Mouse (Mus musculus) lung, adult 2 months (tissue): Measurements from ENCODE around the gene Ybx2. TPM values are rescaled to one million over a fixed set of nuclear protein-coding genes. Genes with fewer than 3 reads are reported as not detected.
A peak's percentile ranks its signal among the peaks of the same experiment; 100 is the strongest.

Source experiments
- DNase-seq: peaks from one replicate; pipeline ENCODE4 v3.0.0; 2022
- H3K4me1 ChIP-seq: fragments of 200-500 bp; 2 replicates; pipeline ENCODE4 v1.6.1; 2011; ENCODE audit warnings: low read length; ENCODE audit not compliant: control insufficient read depth, insufficient read depth
- H3K4me3 ChIP-seq: fragments of 200-500 bp; replicated peaks from 2 replicates; pipeline ENCODE3; 2011; ENCODE audit warnings: low read depth, mild to moderate bottlenecking, control low read depth, low read length; ENCODE audit errors: extremely low read depth
- CTCF ChIP-seq: fragments of 200-500 bp; IDR thresholded peaks from 2 replicates; pipeline ENCODE4 v1.5.1; 2011; ENCODE audit warnings: mild to moderate bottlenecking, low read length, control low read depth; ENCODE audit not compliant: insufficient read depth
- POLR2A ChIP-seq: fragments of 200-500 bp; IDR thresholded peaks from 2 replicates; pipeline ENCODE4 v1.6.1; 2011; ENCODE audit warnings: low read depth, mild to moderate bottlenecking, control low read depth, low read length, borderline replicate concordance; ENCODE audit errors: extremely low read depth
- WGBS: fragments of 180-500 bp; shearing (Covaris S2); methylation state at CpG from one replicate; pipeline ENCODE4 v1.1.7; 2018; 5-methylcytosine and 5-hydroxymethylcytosine counted together
- polyA plus RNA-seq: library from polyadenylated mRNA; depleted of rRNA; stranded (reverse); fragments of >200 nt; gene quantifications from 2 replicates; pipeline ENCODE4 v1.2.3, GENCODE M21; 2012; rRNA removed

Gene Ybx2
- polyA plus RNA-seq, 1 experiment, result 4.6 TPM

- WGBS, result 37% methylated on average over 8 of the region's 8 CpGs
- H3K4me1 ChIP-seq, result peaks cover 8% of the 10 kb centered on the region; the same call in 1 of the 2 replicates
- no peak for DNase-seq
- TF ChIP-seq CTCF (no peak), POLR2A (no peak)
- H3K4me3 ChIP-seq, result peak within 1 kb of the TSS; percentile 94
Measured at GRCm38 (mm10) chr11:69982225-69982624, 46.6 kb downstream of the Ybx2 start, which contains the start of gene Elp5. Gene Elp5 (minus strand): TSS chr11:69982517.

- Histone ChIP-seq H3K4me3 (no peak overlapping the region), H3K4me1 (peaks cover 8% of the 10 kb centered on the region; the same call in 1 of the 2 replicates)
- 21% methylated on average over 5 of the region's 5 CpGs for WGBS
- DNase-seq, result no peak
- TF ChIP-seq POLR2A, result no peak
- no peak for TF ChIP-seq CTCF
Measured at GRCm38 (mm10) chr11:69982877-69983276, 47.3 kb downstream of the Ybx2 start.

- 67% methylated on average over 4 of the region's 4 CpGs for WGBS
- peaks cover 8% of the 10 kb centered on the region; the same call in 1 of the 2 replicates for H3K4me1 ChIP-seq
- DNase-seq, result no peak
- no peak for TF ChIP-seq CTCF
- TF ChIP-seq POLR2A, result no peak
- no peak overlapping the region for H3K4me3 ChIP-seq
Measured at GRCm38 (mm10) chr11:69983377-69983776, 47.8 kb downstream of the Ybx2 start.

- no peak overlapping the region for H3K4me3 ChIP-seq
- WGBS, result 83% methylated on average over 8 of the region's 8 CpGs
- H3K4me1 ChIP-seq, result peaks cover 8% of the 10 kb centered on the region; the same call in 1 of the 2 replicates
- DNase-seq, result no peak
- no peak for TF ChIP-seq CTCF
- TF ChIP-seq POLR2A, result no peak
Measured at GRCm38 (mm10) chr11:69984431-69984830, 48.8 kb downstream of the Ybx2 start.

- 82% methylated on average over 8 of the region's 8 CpGs for WGBS
- no peak overlapping the region for H3K4me3 ChIP-seq
Measured at GRCm38 (mm10) chr11:69989949-69990348, 54.4 kb downstream of the Ybx2 start.

More at GRCm38 (mm10) chr11:69989949-69990348, 54.4 kb downstream of the Ybx2 start:
- peaks cover 4% of the 10 kb centered on the region for H3K4me1 ChIP-seq
- DNase-seq, result no peak
- TF ChIP-seq POLR2A (no peak), CTCF (no peak)

Other genes with a start within 250 kb of the Ybx2 start
- gene Tnfsf12, start 239.9 kb upstream of the Ybx2 start, polyA plus RNA-seq, result 84.2 and 98.8 TPM in 2 replicates
- gene Tnfsfm13, start 239.7 kb upstream of the Ybx2 start, polyA plus RNA-seq, result 12.7 and 20.0 TPM in 2 replicates
- 32.0 and 51.1 TPM in 2 replicates for gene Polr2a, start 177.2 kb upstream of the Ybx2 start, polyA plus RNA-seq
- 1.4 and 2.3 TPM in 2 replicates for gene Slc35g3, start 173.8 kb upstream of the Ybx2 start, polyA plus RNA-seq
- gene Zbtb4, start 169.9 kb upstream of the Ybx2 start, polyA plus RNA-seq, result 104 and 106 TPM in 2 replicates
- gene Chrnb1, start 139.9 kb upstream of the Ybx2 start, polyA plus RNA-seq, result 31.5 and 38.0 TPM in 2 replicates
- 6.9 and 8.0 TPM in 2 replicates for gene Fgf11, start 133.9 kb upstream of the Ybx2 start, polyA plus RNA-seq
- 9.4 and 9.5 TPM in 2 replicates for gene Tmem102, start 130.2 kb upstream of the Ybx2 start, polyA plus RNA-seq
- not detected in 2 replicates for gene Gm39566, start 120.5 kb upstream of the Ybx2 start, polyA plus RNA-seq
- not detected in 2 replicates for gene Spem2, start 117.3 kb upstream of the Ybx2 start, polyA plus RNA-seq
- gene Spem1, start 113.6 kb upstream of the Ybx2 start, polyA plus RNA-seq, result 0.15 and 0.41 TPM in 2 replicates
- 32.3 and 42.0 TPM in 2 replicates for gene Nlgn2, start 98.0 kb upstream of the Ybx2 start, polyA plus RNA-seq
- gene Tmem256, start 97.3 kb upstream of the Ybx2 start, polyA plus RNA-seq, result 151 and 173 TPM in 2 replicates
- 192 and 225 TPM in 2 replicates for gene Plscr3, start 89.4 kb upstream of the Ybx2 start, polyA plus RNA-seq
- 14.4 and 17.4 TPM in 2 replicates for gene Tnk1, start 77.1 kb upstream of the Ybx2 start, polyA plus RNA-seq
- not detected in 2 replicates for gene Tmem95, start 57.8 kb upstream of the Ybx2 start, polyA plus RNA-seq
- gene Kctd11, start 54.4 kb upstream of the Ybx2 start, polyA plus RNA-seq, result 12.6 and 19.1 TPM in 2 replicates
- 11.2 and 14.3 TPM in 2 replicates for gene Acap1, start 40.3 kb upstream of the Ybx2 start, polyA plus RNA-seq
- 0.65 and 1.4 TPM in 2 replicates for gene 2810408A11Rik, start 34.8 kb upstream of the Ybx2 start, polyA plus RNA-seq
- 47.7 and 58.1 TPM in 2 replicates for gene Neurl4, start 34.7 kb upstream of the Ybx2 start, polyA plus RNA-seq
- gene Gps2, start 21.9 kb upstream of the Ybx2 start, polyA plus RNA-seq, result 104 and 112 TPM in 2 replicates
- 216 and 372 TPM in 2 replicates for gene Eif5a, start 13.8 kb upstream of the Ybx2 start, polyA plus RNA-seq
- gene Slc2a4, start 12.4 kb downstream of the Ybx2 start, polyA plus RNA-seq, result 22.3 and 40.4 TPM in 2 replicates
- gene Cldn7, start 29.0 kb downstream of the Ybx2 start, polyA plus RNA-seq, result 60.5 and 63.7 TPM in 2 replicates
- gene Ctdnep1, start 45.4 kb downstream of the Ybx2 start, polyA plus RNA-seq, result 88.3 and 102 TPM in 2 replicates
- 38.5 and 53.8 TPM in 2 replicates for gene Elp5, start 46.7 kb downstream of the Ybx2 start, polyA plus RNA-seq
- gene Gabarap, start 55.3 kb downstream of the Ybx2 start, polyA plus RNA-seq, result 333 and 615 TPM in 2 replicates
- gene Phf23, start 60.0 kb downstream of the Ybx2 start, polyA plus RNA-seq, result 15.0 and 22.9 TPM in 2 replicates
- gene Dvl2, start 64.8 kb downstream of the Ybx2 start, polyA plus RNA-seq, result 16.7 and 20.8 TPM in 2 replicates
- gene Acadvl, start 79.6 kb downstream of the Ybx2 start, polyA plus RNA-seq, result 63.1 and 88.6 TPM in 2 replicates
- 28.0 and 33.7 TPM in 2 replicates for gene Dlg4, start 81.1 kb downstream of the Ybx2 start, polyA plus RNA-seq
- 2.4 and 4.9 TPM in 2 replicates for gene Asgr1, start 118.3 kb downstream of the Ybx2 start, polyA plus RNA-seq
- 0.51 and 0.52 TPM in 2 replicates for gene Asgr2, start 156.8 kb downstream of the Ybx2 start, polyA plus RNA-seq
- 12.1 and 17.7 TPM in 2 replicates for gene Mgl2, start 194.5 kb downstream of the Ybx2 start, polyA plus RNA-seq
- gene Clec10a, start 220.4 kb downstream of the Ybx2 start, polyA plus RNA-seq, result 4.0 and 4.2 TPM in 2 replicates